Mouse (Mus musculus): Measurements from ENCODE around the gene Foxd4. TPM values are rescaled to one million over a fixed set of nuclear protein-coding genes. Genes with fewer than 3 reads are reported as not detected.

Foxd4 gene
- polyA plus RNA-seq, 1 experiment = not detected

Other genes starting within 250 kb of the Foxd4 start
- gene Tmem252, start 227.2 kb downstream of the Foxd4 start, polyA plus RNA-seq (2012; ENCODE audit: insufficient read depth, insufficient read length, missing spikeins) = not detected in 2 replicates
- gene Pgm5, start 39.3 kb downstream of the Foxd4 start, polyA plus RNA-seq (2012; ENCODE audit: insufficient read depth, insufficient read length, missing spikeins) = 1.6 and 1.9 TPM in 2 replicates
- 3,235 and 3,446 TPM in 2 replicates for gene Gm10053, start 25.5 kb downstream of the Foxd4 start, polyA plus RNA-seq (2012; ENCODE audit: insufficient read depth, insufficient read length, missing spikeins)
- 20.7 and 23.3 TPM in 2 replicates for gene Cbwd1, start 60.4 kb upstream of the Foxd4 start, polyA plus RNA-seq (2012; ENCODE audit: insufficient read depth, insufficient read length, missing spikeins)
- 29.0 and 42.3 TPM in 2 replicates for gene Dock8, start 98.3 kb upstream of the Foxd4 start, polyA plus RNA-seq (2012; ENCODE audit: insufficient read depth, insufficient read length, missing spikeins)